10 mouse cellular contexts compared by ENCODE assay signal in genomic region chr1:36523332-36524013, GRCm38 (mm10). TPM values are rescaled to one million over a fixed set of nuclear protein-coding genes. Genes with fewer than 3 reads are reported as not detected.
DNase-seq lines count a peak whose midpoint lies in the region; ATAC-seq lines count a peak whose summit lies in the region.
"Had no signal": no experiment of that assay in that cellular context is flagged by ENCODE, and none has a peak within 500 bp of the region (broad histone marks: within the 10 kb centered on the region; RNA-seq: fewer than 3 reads in every experiment).

No protein-coding gene starts in this region.

- 44% methylated on average over 9 of the region's 9 CpGs for whole genome bisulfite sequencing in heart, embryonic 13.5 days
- 80% methylated on average over 9 of the region's 9 CpGs for WGBS in midbrain, embryonic 12.5 days
- WGBS in midbrain, embryonic 11.5 days: 94% methylated on average over 9 of the region's 9 CpGs
- WGBS in hindbrain, embryonic 16.5 days: 45% methylated on average over 9 of the region's 9 CpGs

- no peak for DNase-seq in heart, postnatal 36 days
- no peak for DNase-seq in midbrain, embryonic 11.5 days (ENCODE audit: low spot score, missing footprints)
- DNase-seq in retina, postnatal 7 days (ENCODE audit: low read depth, low spot score): peak; percentile 87
- no peak for DNase-seq in thymus, postnatal 14 days
- DNase-seq: thymus, adult 2 months had no signal

- H3K36me3 ChIP-seq in heart, embryonic 13.5 days: peaks cover 83% of the 10 kb centered on the region
- H3K36me3 ChIP-seq in midbrain, embryonic 12.5 days: peaks cover 83% of the 10 kb centered on the region
- peaks cover 22% of the 10 kb centered on the region for H3K36me3 ChIP-seq in midbrain, embryonic 11.5 days (ENCODE audit: control insufficient read depth, insufficient read depth, low read length)
- peaks cover 48% of the 10 kb centered on the region for H3K36me3 ChIP-seq in hindbrain, embryonic 16.5 days (ENCODE audit: control insufficient read depth, insufficient read depth, low read length)

- peak overlapping the region; percentile 41; the same call in 1 of the 2 replicates for H3K9ac ChIP-seq in heart, embryonic 13.5 days
- 0 out of 2 replicates have a peak overlapping the region, but pooled peaks have one; percentile 31 for H3K9ac ChIP-seq in midbrain, embryonic 12.5 days (replicated peaks)
- no peak overlapping the region for H3K9ac ChIP-seq in midbrain, embryonic 11.5 days (ENCODE audit: low read length)
- H3K9ac ChIP-seq in hindbrain, embryonic 16.5 days (ENCODE audit: low read depth, low read length): no peak overlapping the region

- no peaks in the 10 kb centered on the region for H3K9me3 ChIP-seq in heart, embryonic 13.5 days
- H3K9me3 ChIP-seq in midbrain, embryonic 12.5 days: no peaks in the 10 kb centered on the region
- no peaks in the 10 kb centered on the region for H3K9me3 ChIP-seq in midbrain, embryonic 11.5 days (ENCODE audit: control insufficient read depth, low read length)
- H3K9me3 ChIP-seq in hindbrain, embryonic 16.5 days (ENCODE audit: control insufficient read depth, low read length): no peaks in the 10 kb centered on the region

- intact Hi-C loops in heart, postnatal 36 days (cut with DNase I): no loop called here

- no peaks in the 10 kb centered on the region for H3K27me3 ChIP-seq in heart, embryonic 13.5 days (replicated peaks)
- H3K27me3 ChIP-seq in midbrain, embryonic 12.5 days: no peaks in the 10 kb centered on the region
- no peaks in the 10 kb centered on the region for H3K27me3 ChIP-seq in midbrain, embryonic 11.5 days (ENCODE audit: control insufficient read depth, insufficient read depth, low read length)
- H3K27me3 ChIP-seq in hindbrain, embryonic 16.5 days (replicated peaks; ENCODE audit: control insufficient read depth, insufficient read depth, low read length): no peaks in the 10 kb centered on the region

- H3K27ac ChIP-seq in heart, embryonic 13.5 days (replicated peaks): peak overlapping the region; percentile 91
- peak overlapping the region; percentile 20; the same call in 1 of the 2 replicates for H3K27ac ChIP-seq in midbrain, embryonic 12.5 days (replicated peaks)
- no peak overlapping the region for H3K27ac ChIP-seq in midbrain, embryonic 11.5 days (ENCODE audit: low read depth, low read length)
- no peak overlapping the region for H3K27ac ChIP-seq in hindbrain, embryonic 16.5 days (ENCODE audit: low read depth, low read length)

- H3K4me2 ChIP-seq in heart, embryonic 13.5 days: 0 out of 2 replicates have a peak overlapping the region, but pooled peaks have one; percentile 4
- H3K4me2 ChIP-seq in midbrain, embryonic 12.5 days (replicated peaks): no peak overlapping the region
- H3K4me2 ChIP-seq in midbrain, embryonic 11.5 days: no peak overlapping the region
- H3K4me2 ChIP-seq in hindbrain, embryonic 16.5 days (ENCODE audit: low read length): no peak overlapping the region

- H3K4me1 ChIP-seq in heart, embryonic 13.5 days: peaks cover 43% of the 10 kb centered on the region
- peaks cover 9% of the 10 kb centered on the region; the same call in 1 of the 2 replicates for H3K4me1 ChIP-seq in midbrain, embryonic 12.5 days
- H3K4me1 ChIP-seq in midbrain, embryonic 11.5 days (ENCODE audit: control insufficient read depth, insufficient read depth, low read length): no peaks in the 10 kb centered on the region; the same call in 1 of the 2 replicates
- peaks cover 2% of the 10 kb centered on the region; the same call in 1 of the 2 replicates for H3K4me1 ChIP-seq in hindbrain, embryonic 16.5 days (ENCODE audit: control insufficient read depth, insufficient read depth, low read depth, low read length)

- peak; percentile 58; the same call in 1 of the 2 replicates for ATAC-seq in heart, embryonic 13.5 days (ENCODE audit: extremely low read depth, insufficient number of reproducible peaks, low FRiP score, low TSS enrichment)
- ATAC-seq in midbrain, embryonic 12.5 days (ENCODE audit: low FRiP score, low read depth): 0 out of 2 replicates have a peak, but pooled peaks have one; percentile 53
- no peak for ATAC-seq in midbrain, embryonic 11.5 days (ENCODE audit: low FRiP score)
- ATAC-seq in hindbrain, embryonic 16.5 days: peak; percentile 55
- ATAC-seq in erythroid progenitor cell, adult 5-6 weeks (replicated peaks; ENCODE audit: low FRiP score, poor library complexity, severe bottlenecking): no peak
- ATAC-seq: inflammation-experienced regulatory T-cells, adult 6 months had no signal

- no peak overlapping the region for H3K4me3 ChIP-seq in heart, embryonic 13.5 days
- H3K4me3 ChIP-seq in midbrain, embryonic 12.5 days: no peak overlapping the region
- no peak overlapping the region for H3K4me3 ChIP-seq in midbrain, embryonic 11.5 days (ENCODE audit: low read depth, low read length)
- H3K4me3 ChIP-seq in hindbrain, embryonic 16.5 days (ENCODE audit: low read length): no peak overlapping the region

RNA-seq across cellular contexts. Expression of gene Cnnm3, which starts 11.8 kb away (rescaled TPM):
- polyA plus RNA-seq in heart, embryonic 13.5 days (2015; fragmentation: Nextera tagmentation; extraction: Ambion mirVana): 2.0 and 2.4 TPM in 2 replicates
- total RNA-seq in heart, postnatal 36 days (2021): 10 to 100 TPM; 16.0 to 19.2 TPM
- polyA plus RNA-seq in midbrain, embryonic 12.5 days (2016; fragmentation: Nextera tagmentation; extraction: Ambion mirVana): 3.8 and 4.6 TPM in 2 replicates
- polyA plus RNA-seq in midbrain, embryonic 11.5 days (2014; fragmentation: Nextera tagmentation; extraction: Ambion mirVana): 3.7 and 4.3 TPM in 2 replicates
- 4.3 and 5.0 TPM in 2 replicates for polyA plus RNA-seq in hindbrain, embryonic 16.5 days (2015; fragmentation: Nextera tagmentation; extraction: Ambion mirVana)
- 2.5 and 10.5 TPM in 2 replicates for total RNA-seq in erythroid progenitor cell, adult 5-6 weeks (2015; ENCODE audit: low replicate concordance)
- 3.9 and 9.4 TPM in 2 replicates for total RNA-seq in erythroid progenitor cell, adult 5-6 weeks (2017; ENCODE audit: low replicate concordance)

RNA-seq across cellular contexts. Expression of gene Ankrd23, which starts 13.2 kb away (rescaled TPM):
- 17.7 and 20.1 TPM in 2 replicates for polyA plus RNA-seq in heart, embryonic 13.5 days (2015; fragmentation: Nextera tagmentation; extraction: Ambion mirVana)
- 100 to 1,000 TPM; 203 to 373 TPM for total RNA-seq in heart, postnatal 36 days (2021)
- 19.8 and 21.1 TPM in 2 replicates for polyA plus RNA-seq in midbrain, embryonic 12.5 days (2016; fragmentation: Nextera tagmentation; extraction: Ambion mirVana)
- polyA plus RNA-seq in midbrain, embryonic 11.5 days (2014; fragmentation: Nextera tagmentation; extraction: Ambion mirVana): 6.0 TPM in 2 replicates
- 12.2 and 19.8 TPM in 2 replicates for polyA plus RNA-seq in hindbrain, embryonic 16.5 days (2015; fragmentation: Nextera tagmentation; extraction: Ambion mirVana)
- 1.7 TPM in 1 of 2 replicates, not detected in the other for total RNA-seq in erythroid progenitor cell, adult 5-6 weeks (2015; ENCODE audit: low replicate concordance)
- not detected in 2 replicates for total RNA-seq in erythroid progenitor cell, adult 5-6 weeks (2017; ENCODE audit: low replicate concordance)

RNA-seq across cellular contexts. Expression of gene Gm42417, which starts 15.8 kb away (rescaled TPM):
- not detected in 2 replicates for polyA plus RNA-seq in heart, embryonic 13.5 days (2015; fragmentation: Nextera tagmentation; extraction: Ambion mirVana)
- 100 to 1,000 TPM in 1 of 2 experiments, 10 to 100 TPM in 1; 93.9 to 209 TPM for total RNA-seq in heart, postnatal 36 days (2021)
- 0.55 TPM in 1 of 2 replicates, not detected in the other for polyA plus RNA-seq in midbrain, embryonic 12.5 days (2016; fragmentation: Nextera tagmentation; extraction: Ambion mirVana)
- polyA plus RNA-seq in midbrain, embryonic 11.5 days (2014; fragmentation: Nextera tagmentation; extraction: Ambion mirVana): not detected in 2 replicates
- 0.30 and 0.57 TPM in 2 replicates for polyA plus RNA-seq in hindbrain, embryonic 16.5 days (2015; fragmentation: Nextera tagmentation; extraction: Ambion mirVana)
- total RNA-seq in erythroid progenitor cell, adult 5-6 weeks (2015; ENCODE audit: low replicate concordance): 0.42 TPM in 1 of 2 replicates, not detected in the other
- total RNA-seq in erythroid progenitor cell, adult 5-6 weeks (2017; ENCODE audit: low replicate concordance): 86.5 TPM in 1 of 2 replicates, not detected in the other
- polyA plus RNA-seq: thymus, adult 2 months had no signal

RNA-seq across cellular contexts. Expression of gene Ankrd39, which starts 23.8 kb away (rescaled TPM):
- 23.6 and 27.2 TPM in 2 replicates for polyA plus RNA-seq in heart, embryonic 13.5 days (2015; fragmentation: Nextera tagmentation; extraction: Ambion mirVana)
- total RNA-seq in heart, postnatal 36 days (2021): 1 to 10 TPM; 7.3 to 7.8 TPM
- 19.6 and 19.8 TPM in 2 replicates for polyA plus RNA-seq in midbrain, embryonic 12.5 days (2016; fragmentation: Nextera tagmentation; extraction: Ambion mirVana)
- 12.3 and 14.0 TPM in 2 replicates for polyA plus RNA-seq in midbrain, embryonic 11.5 days (2014; fragmentation: Nextera tagmentation; extraction: Ambion mirVana)
- polyA plus RNA-seq in hindbrain, embryonic 16.5 days (2015; fragmentation: Nextera tagmentation; extraction: Ambion mirVana): 31.0 and 33.8 TPM in 2 replicates
- not detected in 2 replicates for total RNA-seq in erythroid progenitor cell, adult 5-6 weeks (2015; ENCODE audit: low replicate concordance)
- 1.4 and 1.8 TPM in 2 replicates for total RNA-seq in erythroid progenitor cell, adult 5-6 weeks (2017; ENCODE audit: low replicate concordance)

RNA-seq across cellular contexts. Expression of gene Sema4c, which starts 34.7 kb away (rescaled TPM):
- polyA plus RNA-seq in heart, embryonic 13.5 days (2015; fragmentation: Nextera tagmentation; extraction: Ambion mirVana): 10.0 and 10.2 TPM in 2 replicates
- total RNA-seq in heart, postnatal 36 days (2021): 10 to 100 TPM; 15.0 to 17.1 TPM
- polyA plus RNA-seq in midbrain, embryonic 12.5 days (2016; fragmentation: Nextera tagmentation; extraction: Ambion mirVana): 35.2 and 37.6 TPM in 2 replicates
- polyA plus RNA-seq in midbrain, embryonic 11.5 days (2014; fragmentation: Nextera tagmentation; extraction: Ambion mirVana): 3.1 and 3.4 TPM in 2 replicates
- polyA plus RNA-seq in hindbrain, embryonic 16.5 days (2015; fragmentation: Nextera tagmentation; extraction: Ambion mirVana): 19.1 and 21.2 TPM in 2 replicates
- not detected in 2 replicates for total RNA-seq in erythroid progenitor cell, adult 5-6 weeks (2015; ENCODE audit: low replicate concordance)
- 0.45 TPM in 1 of 2 replicates, not detected in the other for total RNA-seq in erythroid progenitor cell, adult 5-6 weeks (2017; ENCODE audit: low replicate concordance)

Comparison
In these comparisons a context has a peak if more than half of its experiments do, and no peak if none do; other contexts are left out.
1. ATAC-seq: peak in heart, embryonic 13.5 days (single experiment), midbrain, embryonic 12.5 days (single experiment) and hindbrain, embryonic 16.5 days (single experiment); none in midbrain, embryonic 11.5 days (single experiment) and erythroid progenitor cell, adult 5-6 weeks (single experiment).
2. H3K27ac ChIP-seq: peak in heart, embryonic 13.5 days (single experiment) and midbrain, embryonic 12.5 days (single experiment); none in midbrain, embryonic 11.5 days (single experiment) and hindbrain, embryonic 16.5 days (single experiment).
3. H3K9ac ChIP-seq: peak in heart, embryonic 13.5 days (single experiment) and midbrain, embryonic 12.5 days (single experiment); none in midbrain, embryonic 11.5 days (single experiment) and hindbrain, embryonic 16.5 days (single experiment).